Mouse (Mus musculus): ENCODE measurements around the gene Gm10775. TPM values are rescaled to one million over a fixed set of nuclear protein-coding genes. Genes with fewer than 3 reads are reported as not detected.

Gene Gm10775
- polyA plus RNA-seq (2016; fragmentation: Nextera tagmentation; extraction: Ambion mirVana) = not detected in 2 replicates

DNA sequence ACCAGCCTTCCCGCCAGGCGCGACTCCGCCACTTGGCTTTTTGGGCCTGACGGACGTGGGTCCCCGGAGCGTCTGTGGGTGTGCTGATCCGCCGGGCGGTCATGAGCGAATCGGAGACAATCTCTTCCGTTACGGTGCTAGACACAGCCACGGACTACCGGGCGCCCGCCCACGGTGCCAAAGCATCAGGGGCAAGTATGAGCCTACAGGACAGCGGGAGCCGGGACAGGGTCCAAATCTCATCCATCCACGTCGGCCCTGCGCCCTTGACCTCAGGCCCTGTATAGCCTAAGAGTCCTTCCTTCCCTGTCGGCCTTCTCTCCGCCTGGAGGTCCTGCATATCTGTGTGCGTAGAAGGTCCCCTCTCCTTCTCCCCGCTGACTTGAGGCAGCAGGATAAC is at the start of gene Gm10775:
Gene Gm10775 (plus strand): TSS at position 301 of the 400 bp plus-strand sequence.
- Histone ChIP-seq H3K4me2 (replicated peaks) (peak within 1 kb of the TSS; percentile 49), H3K36me3 (peaks cover 57% of the 10 kb centered on the region), H3K4me1 (no peaks in the 10 kb centered on the region), H3K27me3 (replicated peaks) (no peaks in the 10 kb centered on the region; the same call in 1 of the 2 replicates), H3K27ac (no peak within 1 kb of the TSS), H3K9me3 (peaks cover 75% of the 10 kb centered on the region), H3K9ac (no peak within 1 kb of the TSS), H3K4me3 (peak within 1 kb of the TSS; percentile 26)
- 55% methylated on average over 29 of the region's 29 CpGs for WGBS
- no peak; the same call in 1 of the 2 replicates for ATAC-seq (ENCODE audit: low FRiP score, low read depth)

DNA sequence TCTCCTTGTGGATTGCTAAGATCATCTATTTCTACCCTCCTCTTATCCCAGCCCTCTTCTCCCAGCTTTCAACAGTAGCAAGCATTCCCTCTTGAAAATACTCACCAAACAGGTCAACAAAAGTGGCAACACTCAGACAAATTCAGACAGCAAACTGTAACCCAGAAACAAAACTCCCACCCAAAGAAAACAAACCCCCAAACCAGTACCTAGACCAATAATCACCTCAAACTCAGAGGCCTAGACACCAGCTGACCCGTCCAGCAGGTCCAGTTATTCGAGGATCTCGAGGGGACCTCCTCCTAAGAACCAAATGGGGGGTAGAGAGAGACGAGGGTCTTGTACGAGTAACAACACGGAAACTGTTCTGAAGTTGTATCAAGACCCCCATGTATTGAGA is 33.4 kb upstream of the Gm10775 start:
- Histone ChIP-seq H3K9me3 (peaks cover 2% of the 10 kb centered on the region), H3K4me3 (no peak overlapping the region), H3K27ac (no peak overlapping the region), H3K27me3 (replicated peaks) (no peaks in the 10 kb centered on the region), H3K9ac (no peak overlapping the region), H3K4me2 (replicated peaks) (no peak overlapping the region), H3K4me1 (no peaks in the 10 kb centered on the region), H3K36me3 (no peaks in the 10 kb centered on the region)
- WGBS = 63% methylated on average over 6 of the region's 6 CpGs
- ATAC-seq (ENCODE audit: low FRiP score, low read depth) = no peak

DNA sequence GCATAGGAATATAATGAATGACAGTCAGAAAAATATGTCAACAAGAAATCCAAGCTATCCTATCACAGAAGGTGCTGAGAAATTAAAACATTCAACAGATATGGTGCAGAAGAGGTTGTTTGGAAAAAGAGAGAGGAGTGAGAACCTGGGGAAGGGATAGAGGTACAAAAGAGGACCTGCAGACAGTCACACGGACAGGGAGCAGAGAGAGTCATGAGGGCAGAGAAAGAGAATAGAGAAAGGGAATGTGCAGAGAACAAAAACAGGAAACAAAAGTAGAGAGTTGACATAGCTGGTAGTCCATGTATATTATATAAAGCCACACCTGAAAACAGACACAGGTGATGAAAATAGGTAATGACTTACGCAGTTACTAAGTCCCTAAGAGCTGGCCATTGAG is 32.7 kb upstream of the Gm10775 start:
- no peak overlapping the region for H3K4me2 ChIP-seq (replicated peaks)
- WGBS = 84% methylated on average over 2 of the region's 2 CpGs
- no peaks in the 10 kb centered on the region for H3K27me3 ChIP-seq (replicated peaks)
- ATAC-seq (ENCODE audit: low FRiP score, low read depth) = no peak
- no peaks in the 10 kb centered on the region for H3K4me1 ChIP-seq
- H3K4me3 ChIP-seq = no peak overlapping the region
- no peaks in the 10 kb centered on the region for H3K36me3 ChIP-seq
- no peak overlapping the region for H3K9ac ChIP-seq
- no peak overlapping the region for H3K27ac ChIP-seq
- H3K9me3 ChIP-seq = peaks cover 2% of the 10 kb centered on the region

- no peak overlapping the region for H3K27ac ChIP-seq
- peaks cover 9% of the 10 kb centered on the region for H3K4me1 ChIP-seq
- no peak overlapping the region for H3K4me2 ChIP-seq (replicated peaks)
- H3K9me3 ChIP-seq = no peaks in the 10 kb centered on the region
- H3K9ac ChIP-seq = no peak overlapping the region
- no peak for ATAC-seq (ENCODE audit: low FRiP score, low read depth)
- no peak overlapping the region for H3K4me3 ChIP-seq
- H3K27me3 ChIP-seq (replicated peaks) = no peaks in the 10 kb centered on the region
- WGBS = 70% methylated on average over 9 of the region's 9 CpGs
- H3K36me3 ChIP-seq = no peaks in the 10 kb centered on the region
Measured at GRCm38 (mm10) chr13:65237211-65237610, 22.1 kb upstream of the Gm10775 start.

DNA sequence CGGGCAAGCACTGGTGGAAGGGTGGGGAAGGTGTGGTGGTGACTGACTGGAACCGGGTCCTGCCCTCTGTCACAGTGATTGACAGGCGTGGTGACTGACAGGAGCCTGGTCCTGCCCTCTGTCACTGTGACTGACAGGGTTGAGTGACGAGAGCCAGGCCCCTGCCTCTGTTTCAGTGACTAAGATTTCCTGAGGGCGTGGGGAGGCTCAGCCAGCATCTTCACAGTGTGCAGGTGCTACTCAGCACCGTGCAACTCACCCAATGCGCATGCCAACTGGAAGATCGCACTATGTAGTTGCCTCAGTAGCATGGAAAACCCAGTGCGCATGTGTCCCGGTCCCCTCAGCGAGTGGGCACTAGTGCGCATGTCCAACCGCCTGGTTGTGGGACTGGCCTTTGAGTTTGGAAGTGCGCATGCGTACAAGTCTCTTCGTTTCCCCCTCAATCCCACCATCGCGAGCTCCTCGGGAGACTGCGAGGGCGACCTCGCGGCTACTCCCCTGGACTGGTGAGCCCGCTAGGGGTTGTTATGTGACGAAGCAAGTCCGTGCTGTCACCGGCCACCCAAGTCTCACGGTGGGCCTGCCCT is 18.7 kb upstream of the Gm10775 start:
- H3K27ac ChIP-seq = peak overlapping the region; percentile 43
- H3K36me3 ChIP-seq = peaks cover 13% of the 10 kb centered on the region; the same call in 1 of the 2 replicates
- 2% methylated on average over 28 of the region's 28 CpGs for WGBS
- peaks cover 12% of the 10 kb centered on the region for H3K4me1 ChIP-seq
- no peaks in the 10 kb centered on the region for H3K27me3 ChIP-seq (replicated peaks)
- H3K9me3 ChIP-seq = peaks cover 18% of the 10 kb centered on the region
- H3K4me3 ChIP-seq = peak overlapping the region; percentile 75
- peak; percentile 96 for ATAC-seq (ENCODE audit: low FRiP score, low read depth)
- peak overlapping the region; percentile 99 for H3K4me2 ChIP-seq (replicated peaks)
- peak overlapping the region; percentile 74 for H3K9ac ChIP-seq

DNA sequence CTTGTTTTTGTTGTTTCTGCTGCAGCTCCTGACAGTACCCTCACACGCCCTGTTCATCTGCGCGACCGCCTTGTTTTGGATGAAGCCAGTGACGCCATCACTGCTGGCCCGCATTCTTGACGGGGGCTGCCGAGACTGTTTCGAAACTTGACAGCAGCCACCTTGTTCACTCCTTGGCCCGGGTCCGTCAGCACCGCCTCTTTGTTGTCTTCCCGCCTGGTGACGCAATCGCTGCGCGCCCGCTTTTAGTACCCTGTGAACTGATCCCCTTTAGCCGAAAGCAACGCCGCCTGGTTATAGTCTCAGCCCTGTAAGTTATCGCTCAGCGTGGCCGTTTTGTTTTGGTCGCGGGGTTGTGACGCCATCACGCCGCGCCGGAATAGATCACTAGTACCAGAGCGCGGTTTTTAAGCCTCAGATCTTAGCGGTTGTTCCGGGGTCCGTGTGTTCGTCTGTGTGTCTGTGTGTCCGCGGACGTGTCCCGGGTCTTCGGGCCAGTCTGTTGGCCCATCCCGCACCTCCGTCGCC is 18.2 kb upstream of the Gm10775 start:
- ATAC-seq (ENCODE audit: low FRiP score, low read depth) = peak; percentile 87
- peak overlapping the region; percentile 74 for H3K9ac ChIP-seq
- peaks cover 16% of the 10 kb centered on the region; the same call in 1 of the 2 replicates for H3K36me3 ChIP-seq
- under 1% methylated on average over 45 of the region's 45 CpGs for WGBS
- H3K27me3 ChIP-seq (replicated peaks) = no peaks in the 10 kb centered on the region
- peaks cover 12% of the 10 kb centered on the region for H3K4me1 ChIP-seq
- peaks cover 23% of the 10 kb centered on the region for H3K9me3 ChIP-seq
- H3K4me2 ChIP-seq (replicated peaks) = peak overlapping the region; percentile 99
- H3K27ac ChIP-seq = peak overlapping the region; percentile 43
- peak overlapping the region; percentile 75 for H3K4me3 ChIP-seq

- peaks cover 25% of the 10 kb centered on the region for H3K9me3 ChIP-seq
- H3K4me1 ChIP-seq = peaks cover 12% of the 10 kb centered on the region
- 3% methylated on average over 51 of the region's 51 CpGs for WGBS
- peak; percentile 26 for ATAC-seq (ENCODE audit: low FRiP score, low read depth)
- H3K36me3 ChIP-seq = peaks cover 16% of the 10 kb centered on the region; the same call in 1 of the 2 replicates
- peak overlapping the region; percentile 75 for H3K4me3 ChIP-seq
- H3K27ac ChIP-seq = no peak overlapping the region
- H3K27me3 ChIP-seq (replicated peaks) = no peaks in the 10 kb centered on the region
- H3K4me2 ChIP-seq (replicated peaks) = peak overlapping the region; percentile 99
- peak overlapping the region; percentile 74 for H3K9ac ChIP-seq
Measured at GRCm38 (mm10) chr13:65241627-65242318, 17.6 kb upstream of the Gm10775 start.

DNA sequence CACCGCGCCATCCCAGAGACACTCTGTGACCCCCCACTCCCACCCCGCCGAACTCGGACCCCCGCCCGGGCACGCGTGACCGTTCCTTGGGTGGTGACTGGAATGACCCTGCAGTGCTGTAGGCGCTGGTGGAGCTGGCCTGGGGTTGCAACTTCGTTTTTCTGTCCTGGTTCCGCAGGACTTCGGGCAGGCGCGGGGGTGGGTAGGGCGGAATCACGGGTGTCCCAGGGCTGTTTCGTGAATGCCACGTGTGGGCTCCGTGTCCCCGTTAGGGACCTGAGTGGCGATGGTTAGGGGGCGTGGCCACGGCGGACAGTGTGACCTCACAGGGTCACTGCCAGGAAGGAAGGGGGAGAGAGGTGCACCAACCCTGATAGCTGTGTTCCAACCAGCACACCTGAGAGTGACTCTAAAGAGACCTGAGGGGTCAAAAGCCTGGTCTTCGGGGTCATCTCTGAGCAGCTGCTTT is 17.0 kb upstream of the Gm10775 start:
- Histone ChIP-seq H3K4me2 (replicated peaks) (peak overlapping the region; percentile 99), H3K27me3 (replicated peaks) (no peaks in the 10 kb centered on the region), H3K4me1 (peaks cover 12% of the 10 kb centered on the region), H3K4me3 (peak overlapping the region; percentile 75), H3K27ac (no peak overlapping the region), H3K36me3 (peaks cover 17% of the 10 kb centered on the region; the same call in 1 of the 2 replicates), H3K9me3 (peaks cover 28% of the 10 kb centered on the region), H3K9ac (no peak overlapping the region)
- ATAC-seq (ENCODE audit: low FRiP score, low read depth) = no peak
- WGBS = 39% methylated on average over 27 of the region's 27 CpGs

- Histone ChIP-seq H3K4me2 (replicated peaks) (no peak overlapping the region), H3K36me3 (peaks cover 22% of the 10 kb centered on the region), H3K4me3 (no peak overlapping the region), H3K4me1 (peaks cover 12% of the 10 kb centered on the region), H3K27ac (no peak overlapping the region), H3K27me3 (replicated peaks) (no peaks in the 10 kb centered on the region), H3K9me3 (peaks cover 31% of the 10 kb centered on the region), H3K9ac (no peak overlapping the region)
- ATAC-seq (ENCODE audit: low FRiP score, low read depth) = no peak
- WGBS = 92% methylated on average over 4 of the region's 4 CpGs
Measured at GRCm38 (mm10) chr13:65243273-65243672, 16.1 kb upstream of the Gm10775 start.

GRCm38 (mm10) chr13:65258175-65258954 is 974 bp upstream of the Gm10775 start:
- Histone ChIP-seq H3K27ac (no peak overlapping the region), H3K27me3 (replicated peaks) (no peaks in the 10 kb centered on the region; the same call in 1 of the 2 replicates), H3K4me2 (replicated peaks) (peak overlapping the region; percentile 49), H3K9ac (no peak overlapping the region), H3K4me1 (no peaks in the 10 kb centered on the region), H3K9me3 (peaks cover 67% of the 10 kb centered on the region), H3K4me3 (peak overlapping the region; percentile 26), H3K36me3 (peaks cover 49% of the 10 kb centered on the region)
- WGBS = 29% methylated on average over 36 of the region's 36 CpGs
- peak; percentile 89 for ATAC-seq (ENCODE audit: low FRiP score, low read depth)

- H3K4me3 ChIP-seq = no peak overlapping the region
- whole genome bisulfite sequencing = 95% methylated on average over 5 of the region's 5 CpGs
- peaks cover 88% of the 10 kb centered on the region for H3K9me3 ChIP-seq
- H3K27me3 ChIP-seq (replicated peaks) = no peaks in the 10 kb centered on the region; the same call in 1 of the 2 replicates
- no peak overlapping the region for H3K27ac ChIP-seq
- ATAC-seq (ENCODE audit: low FRiP score, low read depth) = no peak
- H3K9ac ChIP-seq = no peak overlapping the region
- no peak overlapping the region for H3K4me2 ChIP-seq (replicated peaks)
- H3K36me3 ChIP-seq = peaks cover 68% of the 10 kb centered on the region
- no peaks in the 10 kb centered on the region for H3K4me1 ChIP-seq
Measured at GRCm38 (mm10) chr13:65262086-65262485, 2.7 kb downstream of the Gm10775 start.

Measured in neural tube, embryonic 12.5 days (tissue).